Mouse (Mus musculus) frontal cortex, postnatal 14 days (tissue): ENCODE measurements around the gene Hist1h1t.
A peak's percentile ranks its signal among the peaks of the same experiment; 100 is the strongest.
"Not testable (repeated sequence)": the region's sequence is repeated elsewhere in the genome, so short reads cannot be mapped to it uniquely, and the experiment has no call there.

ENCODE experiments used
- DNase-seq, 2 experiments: peaks; one replicate each; pipeline ENCODE4 v3.0.0; 2022; ENCODE audit warnings: low spot score in 2 of 2

The Hist1h1t gene

GRCm38 (mm10) chr13:23699767-23700166 is 4.2 kb downstream of the Hist1h1t start:
- no peak for DNase-seq

GRCm38 (mm10) chr13:23700786-23701520 is 5.3 kb downstream of the Hist1h1t start:
- peak; percentile 45 to 70 for DNase-seq

GRCm38 (mm10) chr13:23702220-23702619 is 6.6 kb downstream of the Hist1h1t start:
- DNase-seq = no peak

- DNase-seq = not testable (repeated sequence)
Observed at GRCm38 (mm10) chr13:23702801-23703200, 7.2 kb downstream of the Hist1h1t start.

- DNase-seq = no peak
Observed at GRCm38 (mm10) chr13:23705751-23706356, 10.2 kb downstream of the Hist1h1t start.

GRCm38 (mm10) chr13:23706771-23707170 is 11.2 kb downstream of the Hist1h1t start:
- no peak for DNase-seq

GRCm38 (mm10) chr13:23708041-23708440 is 12.4 kb downstream of the Hist1h1t start:
- DNase-seq = no peak

GRCm38 (mm10) chr13:23708654-23709053 is 13.0 kb downstream of the Hist1h1t start:
- DNase-seq = no peak

GRCm38 (mm10) chr13:23709714-23710373 is 14.2 kb downstream of the Hist1h1t start:
- DNase-seq = no peak

- DNase-seq = peak in 1 of 2 experiments; percentile 18
Observed at GRCm38 (mm10) chr13:23710374-23711089, 14.9 kb downstream of the Hist1h1t start, which contains the start of gene Hfe. Hfe (minus strand) TSS chr13:23710854.

- no peak for DNase-seq
Observed at GRCm38 (mm10) chr13:23716261-23717042, 20.8 kb downstream of the Hist1h1t start.

GRCm38 (mm10) chr13:23717176-23717575 is 21.6 kb downstream of the Hist1h1t start:
- no peak for DNase-seq

- not testable (repeated sequence) for DNase-seq
Observed at GRCm38 (mm10) chr13:23717593-23718245, 22.1 kb downstream of the Hist1h1t start.

- no peak for DNase-seq
Observed at GRCm38 (mm10) chr13:23724239-23724638, 28.6 kb downstream of the Hist1h1t start.

GRCm38 (mm10) chr13:23725213-23725612 is 29.6 kb downstream of the Hist1h1t start:
- no peak for DNase-seq

GRCm38 (mm10) chr13:23728472-23729191 is 33.0 kb downstream of the Hist1h1t start:
- DNase-seq = no peak

- DNase-seq = no peak
Observed at GRCm38 (mm10) chr13:23729192-23729525, 33.5 kb downstream of the Hist1h1t start.

GRCm38 (mm10) chr13:23729706-23730105 is 34.1 kb downstream of the Hist1h1t start:
- no peak for DNase-seq

- no peak for DNase-seq
Observed at GRCm38 (mm10) chr13:23730479-23730878, 34.9 kb downstream of the Hist1h1t start.

- DNase-seq = no peak
Observed at GRCm38 (mm10) chr13:23732156-23732804, 36.7 kb downstream of the Hist1h1t start.
